Mouse (Mus musculus): ENCODE data around the gene Mfsd4b3.

DNA sequence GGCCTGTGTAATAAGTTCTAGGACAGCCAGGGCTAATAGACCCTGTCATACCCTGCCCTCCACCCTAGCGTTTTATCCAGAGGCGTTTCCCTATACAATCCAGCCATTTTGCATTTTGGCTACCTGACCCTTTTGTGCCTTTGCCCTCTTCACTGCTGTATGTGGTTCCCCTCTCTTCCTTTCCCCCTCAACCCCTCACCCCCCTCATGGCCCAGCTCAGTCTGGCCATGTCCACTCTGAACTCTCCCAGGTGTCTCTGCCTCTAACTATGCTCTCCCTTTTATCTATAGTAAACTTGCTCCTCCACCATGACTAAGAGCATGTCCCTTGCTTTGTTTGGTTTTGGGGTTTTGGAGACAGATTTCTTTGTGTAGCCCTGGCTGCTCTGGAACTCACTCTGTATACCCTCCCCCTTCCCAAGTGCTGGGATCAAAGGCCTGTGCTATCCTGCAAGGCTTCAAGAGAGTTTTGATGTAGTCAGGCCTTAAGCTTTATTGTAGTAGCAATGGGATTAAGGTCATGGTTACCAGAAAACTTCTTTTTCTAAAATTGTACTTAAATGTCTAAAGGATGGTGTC lies 10.5 kb downstream of the Mfsd4b3 start:
- TF ChIP-seq CTCF (IDR thresholded peaks at IDR 0.05; ENCODE audit: insufficient read depth, low read depth, low read length), result no peak
- no peak for TF ChIP-seq POLR2A (IDR thresholded peaks at IDR 0.05; ENCODE audit: insufficient read depth, low read depth, low read length)
